Mouse (Mus musculus) cerebral cortex, adult 2 months (tissue): Measurements from ENCODE around the gene Csf2rb.

Experiments
- WGBS: fragments of 180-500 bp; shearing (Covaris S2); methylation state at CpG from one replicate; pipeline ENCODE4 v1.1.7; 2018; 5-methylcytosine and 5-hydroxymethylcytosine counted together

Csf2rb gene

DNA sequence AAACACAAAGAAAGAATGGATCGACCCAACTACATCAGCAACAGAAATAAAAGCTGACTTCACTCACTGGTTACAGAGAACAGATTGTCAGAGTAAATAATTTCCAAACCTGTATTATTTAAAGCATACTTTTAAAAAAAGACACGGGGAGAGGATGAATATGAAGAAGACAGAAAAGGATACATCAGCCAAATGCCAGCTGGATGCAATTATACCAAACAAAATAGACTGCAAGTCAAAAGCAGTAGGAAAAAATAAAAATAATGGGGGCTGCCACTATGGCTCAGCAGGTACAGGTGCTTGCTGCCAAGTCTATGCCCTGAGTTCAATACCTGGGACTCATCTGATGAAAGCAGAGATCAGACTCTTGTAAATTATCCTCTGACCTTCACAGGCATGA is 54.7 kb downstream of the Csf2rb start:
- 31% methylated on average over 2 of the region's 2 CpGs for WGBS

DNA sequence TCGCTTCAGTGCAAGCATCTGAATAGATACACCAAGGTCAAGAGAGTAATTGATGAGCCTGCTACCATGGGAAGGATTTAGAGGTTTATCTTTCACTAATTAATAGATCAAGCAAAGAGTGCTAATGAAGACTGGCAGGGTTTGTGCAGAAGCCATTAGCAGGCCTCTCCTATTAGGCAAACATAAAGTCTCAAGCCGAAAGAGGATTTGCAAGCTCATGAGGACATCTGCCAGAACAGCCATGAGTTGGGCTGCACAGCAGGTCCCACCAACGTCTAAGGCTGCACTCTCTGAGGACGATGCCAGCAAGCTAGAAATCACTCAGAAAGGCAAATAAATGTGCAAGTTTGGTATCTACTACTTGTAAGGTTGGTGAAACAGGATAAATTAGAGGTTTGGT is 55.2 kb downstream of the Csf2rb start:
- 33% methylated on average over 4 of the region's 4 CpGs for WGBS

DNA sequence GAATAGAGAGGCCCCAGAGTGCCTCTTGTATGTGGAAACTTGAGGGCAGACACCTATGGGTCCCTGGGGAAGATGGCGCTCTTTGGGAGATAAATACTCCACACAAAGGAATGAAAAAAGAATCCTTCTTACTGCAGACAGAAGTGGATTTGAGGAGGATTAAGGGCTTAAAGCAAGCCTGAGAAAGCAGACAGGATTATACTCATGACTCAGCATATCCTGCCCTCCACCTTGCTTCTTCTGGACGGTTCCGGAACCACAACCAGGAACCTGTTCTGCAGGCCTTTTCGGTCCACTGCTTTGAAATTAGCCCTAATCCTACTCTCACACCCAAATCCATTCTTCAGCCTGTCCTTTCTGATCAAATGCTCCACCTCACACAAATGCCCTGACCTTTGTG is 56.6 kb downstream of the Csf2rb start:
- 86% methylated on average over 4 of the region's 4 CpGs for WGBS

GRCm38 (mm10) chr15:78383450-78384219 is 58.1 kb downstream of the Csf2rb start:
- WGBS, result 74% methylated on average over 11 of the region's 11 CpGs

DNA sequence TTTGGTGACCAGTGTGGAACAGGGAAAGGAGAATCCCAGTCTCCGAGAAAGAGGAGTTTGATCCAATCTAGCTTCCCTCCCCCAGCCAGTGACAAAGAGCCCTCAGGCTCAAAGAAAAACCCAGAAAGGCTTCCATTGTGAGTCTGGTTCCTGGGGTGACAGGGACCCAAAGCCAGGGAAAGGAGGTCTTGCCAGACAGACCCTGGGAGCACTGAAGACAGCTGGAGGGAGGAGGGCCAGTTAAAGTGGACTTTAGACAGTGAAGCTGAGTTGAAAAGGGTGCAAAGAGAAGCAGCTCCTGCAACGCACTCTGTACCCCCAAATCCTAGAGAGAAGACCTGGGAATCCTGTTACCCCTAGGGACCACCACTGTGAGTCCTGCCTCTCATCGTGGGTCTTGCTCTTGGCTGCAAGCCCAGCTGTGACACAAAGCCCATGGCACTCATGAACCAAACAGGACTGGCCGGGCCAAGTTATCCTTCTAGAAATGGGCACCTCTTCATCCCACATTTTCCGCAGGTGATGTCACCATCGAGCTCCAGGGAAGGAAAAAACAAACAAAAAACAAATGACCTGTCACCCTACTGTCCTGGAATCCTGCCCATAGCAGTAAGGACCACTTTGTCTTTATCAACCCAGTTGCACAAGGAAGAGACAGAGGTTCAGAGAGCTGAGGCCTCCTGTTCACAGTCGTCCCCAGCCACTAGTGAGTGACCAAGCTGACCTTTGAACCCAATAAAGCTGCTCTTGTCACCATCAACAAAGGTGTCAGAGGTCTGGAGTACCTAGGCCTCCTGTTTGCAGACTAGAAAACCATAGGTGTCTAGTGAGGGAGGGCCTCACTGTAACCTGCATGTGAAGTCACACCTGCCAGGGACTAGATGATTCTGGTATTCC is 58.9 kb downstream of the Csf2rb start:
- 58% methylated on average over 7 of the region's 7 CpGs for WGBS

GRCm38 (mm10) chr15:78385564-78385963 is 60.0 kb downstream of the Csf2rb start:
- 100% methylated on average over 1 of the region's 1 CpGs for WGBS

DNA sequence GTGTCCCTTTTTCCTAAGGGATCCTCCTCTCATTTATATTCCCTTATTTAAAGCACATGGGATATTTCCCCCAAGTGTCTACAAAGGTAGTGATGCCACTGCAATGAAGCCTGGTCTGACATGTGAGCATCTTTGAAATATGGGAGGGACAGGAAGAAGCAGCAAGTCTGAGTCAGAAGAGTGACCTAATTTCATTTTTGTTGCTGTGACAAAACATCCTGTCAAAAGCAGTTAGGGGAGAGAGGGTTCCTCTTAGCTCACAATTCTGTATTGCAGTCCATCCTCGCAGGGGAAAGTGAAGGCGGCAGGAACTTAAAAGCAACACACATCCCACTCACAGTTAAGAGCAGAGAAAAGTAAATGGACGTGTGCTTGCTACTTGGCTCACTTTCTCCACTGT is 65.3 kb downstream of the Csf2rb start:
- WGBS, result 68% methylated on average over 3 of the region's 3 CpGs

DNA sequence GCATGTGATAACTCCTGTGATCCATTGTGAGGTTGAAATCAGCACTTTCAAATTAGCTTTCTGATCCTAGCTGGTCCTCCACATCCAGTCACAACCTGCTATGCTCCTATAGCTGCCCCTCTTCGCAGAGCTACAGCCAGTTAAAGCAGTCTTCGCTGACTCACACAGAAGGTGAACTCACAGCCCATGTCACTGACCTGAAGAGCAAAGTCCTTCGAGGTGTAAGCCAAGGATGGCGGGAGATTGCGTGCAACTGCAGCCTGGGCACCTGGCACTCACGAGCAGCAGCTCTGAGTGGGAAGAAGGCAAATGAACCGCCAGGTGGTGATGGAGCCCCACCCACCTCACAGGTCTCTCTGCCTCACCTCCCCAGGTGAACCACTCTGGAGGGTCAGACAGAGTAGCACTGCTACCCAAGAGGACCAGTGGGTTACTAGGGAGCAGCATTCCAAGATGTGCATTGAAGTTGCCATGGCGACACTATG is 70.0 kb downstream of the Csf2rb start, which contains the start of gene Tex33:
Gene Tex33, minus strand, starts transcription at position 435 of the 485 bp plus-strand sequence.
- 87% methylated on average over 8 of the region's 8 CpGs for WGBS

DNA sequence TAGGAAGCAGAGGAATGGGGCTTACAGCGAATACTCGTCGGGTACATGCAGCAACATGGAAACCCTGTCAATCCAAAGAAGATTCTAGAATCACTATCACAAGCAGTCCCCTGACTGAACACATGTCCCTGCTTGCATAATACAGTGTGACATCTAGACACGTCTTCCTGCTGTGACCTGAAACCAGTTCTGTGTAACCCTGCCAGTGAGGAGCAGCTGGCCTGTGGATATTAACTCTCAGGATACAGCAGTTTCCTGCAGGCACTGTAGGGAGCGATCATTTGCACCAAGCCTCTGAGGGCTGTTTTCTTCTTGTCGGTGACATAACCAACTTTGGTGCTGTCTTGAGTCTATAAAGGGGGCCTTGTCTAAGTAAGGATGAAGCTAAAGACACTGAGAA is 75.8 kb downstream of the Csf2rb start:
- 57% methylated on average over 6 of the region's 6 CpGs for WGBS

- 40% methylated on average over 4 of the region's 4 CpGs for WGBS
These were observed 76.4 kb downstream of the Csf2rb start for GRCm38 (mm10) chr15:78401921-78402320.

DNA sequence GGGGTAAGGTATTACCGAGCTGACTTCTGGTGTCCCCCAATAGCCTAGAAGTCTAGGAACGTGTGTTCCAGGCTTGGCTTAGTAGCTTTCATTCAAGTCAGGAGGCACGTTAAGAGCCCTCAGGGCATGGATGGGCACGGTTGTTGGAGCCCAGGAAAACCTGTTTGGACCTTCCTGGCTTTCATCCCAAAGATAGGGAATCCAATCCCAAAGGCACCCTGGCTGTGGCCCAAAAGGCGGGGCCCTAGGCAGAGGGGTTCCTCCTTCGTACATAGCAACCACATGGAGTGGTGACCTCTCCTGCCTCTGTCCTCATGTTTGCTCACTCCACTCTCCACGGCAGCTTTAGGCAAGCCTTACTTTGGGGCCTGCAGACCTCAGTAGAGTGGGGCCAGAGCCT is 76.9 kb downstream of the Csf2rb start:
- 79% methylated on average over 7 of the region's 7 CpGs for WGBS

- WGBS, result 78% methylated on average over 3 of the region's 3 CpGs
These were observed 77.8 kb downstream of the Csf2rb start for GRCm38 (mm10) chr15:78403301-78403741.
